Mouse (Mus musculus): ENCODE data around the gene Ldhal6b. TPM values are rescaled to one million over a fixed set of nuclear protein-coding genes. Genes with fewer than 3 reads are reported as not detected.

Gene Ldhal6b
- polyA plus RNA-seq, 1 experiment from 2014 or later: not detected

- Histone ChIP-seq H3K9ac (ENCODE audit: low read length) (no peak overlapping the region), H3K36me3 (ENCODE audit: control insufficient read depth, insufficient read depth, low read length) (no peaks in the 10 kb centered on the region), H3K9me3 (replicated peaks; ENCODE audit: control insufficient read depth, low read length) (no peaks in the 10 kb centered on the region), H3K27me3 (ENCODE audit: control insufficient read depth, insufficient read depth, low read length) (no peaks in the 10 kb centered on the region), H3K27ac (ENCODE audit: low read length) (no peak overlapping the region), H3K4me2 (ENCODE audit: low read depth, low read length) (no peak overlapping the region), H3K4me1 (ENCODE audit: control insufficient read depth, insufficient read depth, low read length) (no peaks in the 10 kb centered on the region), H3K4me3 (replicated peaks; ENCODE audit: low read length) (no peak overlapping the region)
- 82% methylated on average over 3 of the region's 3 CpGs for WGBS
- ATAC-seq (ENCODE audit: insufficient read depth, low FRiP score): no peak
Observed at GRCm38 (mm10) chr17:5388351-5388750, 30.2 kb downstream of the Ldhal6b start.

DNA sequence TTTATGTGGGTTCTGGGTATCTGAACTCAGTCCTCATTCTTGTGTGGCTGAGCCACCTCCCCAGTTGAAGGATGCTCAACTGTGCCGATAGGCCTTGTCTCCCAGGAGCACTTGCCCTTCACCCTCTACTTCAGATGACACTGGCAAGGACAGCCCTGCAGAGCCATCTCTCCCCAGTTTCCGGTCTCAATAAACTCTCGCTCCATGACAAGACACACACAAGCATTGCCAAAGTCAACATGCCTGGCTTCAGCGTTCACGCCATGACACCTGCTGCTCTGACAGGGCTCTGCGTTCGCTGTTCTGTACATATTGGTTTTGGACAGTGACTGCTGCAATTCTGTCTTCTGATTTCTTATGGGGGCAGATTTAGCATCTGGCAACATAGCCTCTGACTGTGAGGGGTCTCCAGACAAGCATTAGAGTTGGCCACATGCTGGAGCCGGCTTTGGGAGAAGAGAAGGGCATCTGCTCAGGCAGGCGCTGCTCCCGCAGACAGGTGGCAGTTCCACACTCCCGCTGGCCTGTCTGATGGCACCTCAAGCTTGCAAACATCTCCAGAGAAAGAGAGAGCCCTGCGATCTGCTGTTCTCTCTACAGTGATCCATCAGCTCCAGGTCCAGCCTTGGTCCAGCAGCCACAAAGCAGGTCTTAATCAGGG is 31.6 kb downstream of the Ldhal6b start:
- Histone ChIP-seq H3K4me1 (ENCODE audit: control insufficient read depth, insufficient read depth, low read length) (no peaks in the 10 kb centered on the region), H3K9me3 (replicated peaks; ENCODE audit: control insufficient read depth, low read length) (no peaks in the 10 kb centered on the region), H3K27me3 (ENCODE audit: control insufficient read depth, insufficient read depth, low read length) (no peaks in the 10 kb centered on the region), H3K4me2 (ENCODE audit: low read depth, low read length) (no peak overlapping the region), H3K27ac (ENCODE audit: low read length) (no peak overlapping the region), H3K9ac (ENCODE audit: low read length) (no peak overlapping the region), H3K36me3 (ENCODE audit: control insufficient read depth, insufficient read depth, low read length) (no peaks in the 10 kb centered on the region), H3K4me3 (replicated peaks; ENCODE audit: low read length) (no peak overlapping the region)
- ATAC-seq (ENCODE audit: insufficient read depth, low FRiP score): no peak
- 82% methylated on average over 12 of the region's 12 CpGs for WGBS

DNA sequence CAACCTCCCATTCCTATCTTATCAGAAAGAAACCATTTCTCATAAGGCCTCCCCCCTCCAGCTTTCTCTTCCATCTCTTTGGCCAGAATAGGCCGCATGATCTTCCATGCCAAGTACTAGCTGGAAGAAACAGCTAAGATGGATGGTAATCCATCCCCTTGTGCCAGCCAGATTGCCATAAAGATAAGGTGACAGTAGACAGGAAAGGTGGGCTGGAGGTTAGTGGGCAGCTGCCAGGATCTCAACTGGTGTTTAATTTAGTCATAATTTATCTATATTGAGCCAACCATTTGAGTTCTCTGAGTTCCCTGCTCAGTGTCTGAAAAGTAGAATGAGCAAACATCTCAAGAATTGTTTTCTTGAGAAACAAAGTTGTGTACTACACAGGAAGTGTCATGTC is 32.9 kb downstream of the Ldhal6b start:
- H3K27ac ChIP-seq (ENCODE audit: low read length): no peak overlapping the region
- no peak overlapping the region for H3K4me3 ChIP-seq (replicated peaks; ENCODE audit: low read length)
- no peak overlapping the region for H3K9ac ChIP-seq (ENCODE audit: low read length)
- WGBS: 74% methylated on average over 1 of the region's 1 CpGs
- no peaks in the 10 kb centered on the region for H3K4me1 ChIP-seq (ENCODE audit: control insufficient read depth, insufficient read depth, low read length)
- no peaks in the 10 kb centered on the region for H3K9me3 ChIP-seq (replicated peaks; ENCODE audit: control insufficient read depth, low read length)
- H3K36me3 ChIP-seq (ENCODE audit: control insufficient read depth, insufficient read depth, low read length): no peaks in the 10 kb centered on the region
- H3K27me3 ChIP-seq (ENCODE audit: control insufficient read depth, insufficient read depth, low read length): no peaks in the 10 kb centered on the region
- no peak for ATAC-seq (ENCODE audit: insufficient read depth, low FRiP score)
- no peak overlapping the region for H3K4me2 ChIP-seq (ENCODE audit: low read depth, low read length)

- no peak for ATAC-seq (ENCODE audit: insufficient read depth, low FRiP score)
- H3K9me3 ChIP-seq (replicated peaks; ENCODE audit: control insufficient read depth, low read length): no peaks in the 10 kb centered on the region
- 29% methylated on average over 7 of the region's 7 CpGs for WGBS
Observed at GRCm38 (mm10) chr17:5377930-5378310, 40.6 kb downstream of the Ldhal6b start.

DNA sequence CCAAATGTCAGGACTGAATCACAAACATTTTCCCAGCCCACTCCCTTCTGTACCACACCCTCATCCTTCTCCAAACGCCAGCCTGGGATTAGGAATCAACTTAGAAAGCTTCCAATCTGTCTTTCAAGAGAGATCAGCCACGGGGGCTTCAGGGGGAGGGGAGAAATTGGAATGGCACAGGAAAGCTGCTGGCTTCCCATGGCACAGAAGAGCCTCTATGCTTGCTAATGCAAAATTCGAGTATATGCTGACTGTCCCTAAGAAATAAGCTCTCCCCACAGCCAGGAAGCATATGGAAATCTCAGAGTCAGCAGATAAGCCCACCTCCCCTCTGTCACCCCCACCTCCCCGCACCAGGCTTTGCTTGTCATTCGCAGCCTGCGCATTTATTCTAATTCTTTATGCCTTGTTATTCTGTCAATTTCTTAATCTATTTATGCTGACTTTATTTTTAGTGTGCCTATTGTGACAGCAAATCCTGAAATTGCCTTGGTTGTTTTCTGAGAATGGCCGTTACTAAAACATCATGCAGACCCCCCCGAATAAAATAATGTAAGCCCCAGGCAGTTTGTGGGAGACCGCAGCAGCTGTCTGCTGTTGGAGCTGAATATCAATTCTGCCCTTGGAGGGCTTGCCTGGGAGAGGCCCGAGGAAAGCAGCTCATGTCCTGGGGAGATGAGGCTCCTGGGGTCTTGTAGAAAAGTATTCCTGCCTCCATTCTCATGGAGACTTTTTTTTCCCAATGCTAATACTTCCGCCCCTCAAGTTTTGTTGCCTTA is 41.2 kb downstream of the Ldhal6b start:
- no peaks in the 10 kb centered on the region for H3K9me3 ChIP-seq (replicated peaks; ENCODE audit: control insufficient read depth, low read length)
- no peaks in the 10 kb centered on the region for H3K4me1 ChIP-seq (ENCODE audit: control insufficient read depth, insufficient read depth, low read length)
- 35% methylated on average over 11 of the region's 11 CpGs for WGBS
- no peak overlapping the region for H3K4me3 ChIP-seq (replicated peaks; ENCODE audit: low read length)
- no peaks in the 10 kb centered on the region for H3K27me3 ChIP-seq (ENCODE audit: control insufficient read depth, insufficient read depth, low read length)
- H3K4me2 ChIP-seq (ENCODE audit: low read depth, low read length): no peak overlapping the region
- no peak overlapping the region for H3K27ac ChIP-seq (ENCODE audit: low read length)
- H3K36me3 ChIP-seq (ENCODE audit: control insufficient read depth, insufficient read depth, low read length): no peaks in the 10 kb centered on the region
- no peak for ATAC-seq (ENCODE audit: insufficient read depth, low FRiP score)
- no peak overlapping the region for H3K9ac ChIP-seq (ENCODE audit: low read length)

More at GRCm38 (mm10) chr17:5377930-5378310, 40.6 kb downstream of the Ldhal6b start:
- Histone ChIP-seq H3K4me3 (replicated peaks; ENCODE audit: low read length) (no peak overlapping the region), H3K27me3 (ENCODE audit: control insufficient read depth, insufficient read depth, low read length) (no peaks in the 10 kb centered on the region), H3K4me1 (ENCODE audit: control insufficient read depth, insufficient read depth, low read length) (no peaks in the 10 kb centered on the region), H3K4me2 (ENCODE audit: low read depth, low read length) (no peak overlapping the region), H3K36me3 (ENCODE audit: control insufficient read depth, insufficient read depth, low read length) (no peaks in the 10 kb centered on the region), H3K9ac (ENCODE audit: low read length) (no peak overlapping the region), H3K27ac (ENCODE audit: low read length) (no peak overlapping the region)

DNA sequence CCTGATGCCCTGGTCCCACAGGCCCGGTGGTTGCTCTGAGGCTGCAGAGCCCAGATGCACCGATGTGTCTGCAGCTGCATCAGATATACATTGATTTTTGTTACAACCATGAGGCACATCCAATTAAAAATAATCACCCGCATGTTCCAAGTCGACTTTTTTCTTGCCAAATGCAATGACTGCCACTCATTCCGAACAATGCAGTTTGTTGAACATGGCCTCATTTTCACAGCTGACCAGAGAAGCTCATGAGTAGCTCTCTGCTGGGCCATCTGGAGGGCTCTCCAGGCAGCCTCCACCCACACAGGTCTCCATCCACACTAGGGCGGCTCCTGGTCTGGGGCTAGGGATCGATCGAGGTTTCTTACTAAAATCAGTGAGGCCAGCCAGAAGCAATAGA is 45.6 kb downstream of the Ldhal6b start:
- no peaks in the 10 kb centered on the region for H3K4me1 ChIP-seq (ENCODE audit: control insufficient read depth, insufficient read depth, low read length)
- H3K4me3 ChIP-seq (replicated peaks; ENCODE audit: low read length): no peak overlapping the region
- H3K9me3 ChIP-seq (replicated peaks; ENCODE audit: control insufficient read depth, low read length): no peaks in the 10 kb centered on the region; the same call in 1 of the 2 replicates
- 76% methylated on average over 8 of the region's 8 CpGs for WGBS
- H3K4me2 ChIP-seq (ENCODE audit: low read depth, low read length): no peak overlapping the region
- ATAC-seq (ENCODE audit: insufficient read depth, low FRiP score): no peak
- no peaks in the 10 kb centered on the region for H3K36me3 ChIP-seq (ENCODE audit: control insufficient read depth, insufficient read depth, low read length)
- H3K9ac ChIP-seq (ENCODE audit: low read length): no peak overlapping the region
- no peaks in the 10 kb centered on the region for H3K27me3 ChIP-seq (ENCODE audit: control insufficient read depth, insufficient read depth, low read length)
- H3K27ac ChIP-seq (ENCODE audit: low read length): no peak overlapping the region

DNA sequence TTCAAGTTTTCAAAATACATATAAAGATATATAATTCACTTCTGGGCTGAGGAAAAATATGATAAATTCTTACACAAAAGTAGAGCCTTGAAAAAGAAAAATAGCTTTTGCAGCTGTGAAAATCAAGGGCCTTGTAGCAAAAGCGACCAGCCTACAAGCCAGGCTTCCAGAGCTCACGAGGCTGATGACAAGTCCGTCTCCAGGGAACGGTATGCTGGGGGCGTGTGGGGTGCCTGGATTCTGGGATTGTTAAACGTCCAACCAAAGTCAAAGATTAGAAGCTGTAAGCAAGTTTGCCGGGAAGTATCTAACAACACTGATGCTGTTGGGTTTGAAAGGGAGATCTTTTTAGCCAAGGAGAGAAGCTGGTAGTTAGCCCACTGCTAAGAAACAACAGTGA is 47.0 kb downstream of the Ldhal6b start:
- Histone ChIP-seq H3K4me3 (replicated peaks; ENCODE audit: low read length) (no peak overlapping the region), H3K27me3 (ENCODE audit: control insufficient read depth, insufficient read depth, low read length) (no peaks in the 10 kb centered on the region), H3K4me2 (ENCODE audit: low read depth, low read length) (no peak overlapping the region), H3K36me3 (ENCODE audit: control insufficient read depth, insufficient read depth, low read length) (no peaks in the 10 kb centered on the region), H3K4me1 (ENCODE audit: control insufficient read depth, insufficient read depth, low read length) (no peaks in the 10 kb centered on the region), H3K9ac (ENCODE audit: low read length) (no peak overlapping the region), H3K27ac (ENCODE audit: low read length) (no peak overlapping the region), H3K9me3 (replicated peaks; ENCODE audit: control insufficient read depth, low read length) (no peaks in the 10 kb centered on the region; the same call in 1 of the 2 replicates)
- no peak for ATAC-seq (ENCODE audit: insufficient read depth, low FRiP score)
- 48% methylated on average over 7 of the region's 7 CpGs for WGBS

DNA sequence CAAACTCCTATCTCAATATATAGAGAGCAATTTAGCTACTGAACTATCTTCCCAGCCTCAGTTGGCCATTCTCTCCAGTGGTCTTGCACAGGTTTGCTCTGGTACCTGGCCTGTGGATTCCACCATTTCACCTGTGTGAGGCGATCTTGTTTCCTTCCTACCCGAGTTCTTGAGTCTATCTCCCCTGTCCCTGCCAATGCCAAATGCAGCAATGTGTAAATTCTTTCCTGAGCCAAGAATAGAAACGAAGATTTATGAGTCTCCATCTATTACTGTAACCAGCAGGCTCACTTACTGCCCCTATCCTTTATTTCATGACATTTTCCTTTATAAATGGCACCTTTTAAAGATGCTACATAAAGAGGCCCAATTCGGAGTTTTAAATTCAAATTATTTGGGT is 47.5 kb downstream of the Ldhal6b start:
- H3K4me2 ChIP-seq (ENCODE audit: low read depth, low read length): no peak overlapping the region
- WGBS: 62% methylated on average over 4 of the region's 4 CpGs
- no peak overlapping the region for H3K27ac ChIP-seq (ENCODE audit: low read length)
- H3K27me3 ChIP-seq (ENCODE audit: control insufficient read depth, insufficient read depth, low read length): no peaks in the 10 kb centered on the region
- no peaks in the 10 kb centered on the region; the same call in 1 of the 2 replicates for H3K9me3 ChIP-seq (replicated peaks; ENCODE audit: control insufficient read depth, low read length)
- H3K4me3 ChIP-seq (replicated peaks; ENCODE audit: low read length): no peak overlapping the region
- H3K4me1 ChIP-seq (ENCODE audit: control insufficient read depth, insufficient read depth, low read length): no peaks in the 10 kb centered on the region
- H3K9ac ChIP-seq (ENCODE audit: low read length): no peak overlapping the region
- ATAC-seq (ENCODE audit: insufficient read depth, low FRiP score): no peak
- no peaks in the 10 kb centered on the region for H3K36me3 ChIP-seq (ENCODE audit: control insufficient read depth, insufficient read depth, low read length)
